Mouse (Mus musculus) testis, postnatal 14 days (tissue): ENCODE results near the gene Ppil2.
A peak's percentile ranks its signal among the peaks of the same experiment; 100 is the strongest.

Source experiments
- DNase-seq: peaks from one replicate; pipeline ENCODE4 v3.0.0; 2021; ENCODE audit warnings: low spot score

The Ppil2 gene

GRCm38 (mm10) chr16:17102630-17103220, 8.3 kb downstream of the Ppil2 start:
- no peak for DNase-seq

- DNase-seq = no peak
Measured at GRCm38 (mm10) chr16:17096938-17097337, 14.1 kb downstream of the Ppil2 start.

- no peak for DNase-seq
Measured at GRCm38 (mm10) chr16:17088346-17088745, 22.7 kb downstream of the Ppil2 start.

GRCm38 (mm10) chr16:17086669-17087193, 24.3 kb downstream of the Ppil2 start:
- no peak for DNase-seq

GRCm38 (mm10) chr16:17086241-17086640, 24.8 kb downstream of the Ppil2 start:
- no peak for DNase-seq

GRCm38 (mm10) chr16:17085636-17086035, 25.4 kb downstream of the Ppil2 start:
- DNase-seq = peak; percentile 56

- no peak for DNase-seq
Measured at GRCm38 (mm10) chr16:17082121-17082792, 28.8 kb downstream of the Ppil2 start.

- DNase-seq = no peak
Measured at GRCm38 (mm10) chr16:17078101-17078500, 33.0 kb downstream of the Ppil2 start.

GRCm38 (mm10) chr16:17076869-17077268, 34.2 kb downstream of the Ppil2 start:
- DNase-seq = no peak

- DNase-seq = no peak
Measured at GRCm38 (mm10) chr16:17076301-17076700, 34.8 kb downstream of the Ppil2 start.

GRCm38 (mm10) chr16:17073000-17073399, 38.1 kb downstream of the Ppil2 start:
- no peak for DNase-seq

- DNase-seq = no peak
Measured at GRCm38 (mm10) chr16:17070716-17071115, 40.3 kb downstream of the Ppil2 start.

- peak; percentile 88 for DNase-seq
Measured at GRCm38 (mm10) chr16:17069511-17070443, 41.3 kb downstream of the Ppil2 start, which contains the start of gene Ypel1. TSS of gene Ypel1 (plus strand) at chr16:17069696.

GRCm38 (mm10) chr16:17067552-17067951, 43.5 kb downstream of the Ppil2 start:
- DNase-seq = no peak

- DNase-seq = no peak
Measured at GRCm38 (mm10) chr16:17062338-17062737, 48.7 kb downstream of the Ppil2 start.

- no peak for DNase-seq
Measured at GRCm38 (mm10) chr16:17055584-17055983, 55.5 kb downstream of the Ppil2 start.

GRCm38 (mm10) chr16:17053903-17054302, 57.2 kb downstream of the Ppil2 start:
- DNase-seq = no peak

- DNase-seq = no peak
Measured at GRCm38 (mm10) chr16:17052087-17052486, 59.0 kb downstream of the Ppil2 start.

GRCm38 (mm10) chr16:17049886-17050285, 61.2 kb downstream of the Ppil2 start:
- DNase-seq = no peak

- no peak for DNase-seq
Measured at GRCm38 (mm10) chr16:17045287-17045686, 65.8 kb downstream of the Ppil2 start.

- no peak for DNase-seq
Measured at GRCm38 (mm10) chr16:17044320-17044719, 66.7 kb downstream of the Ppil2 start.

GRCm38 (mm10) chr16:17041417-17041816, 69.6 kb downstream of the Ppil2 start:
- DNase-seq = no peak
